Mouse (Mus musculus) frontal cortex, postnatal 14 days (tissue): ENCODE measurements around the gene Ufc1.
"Not testable (repeated sequence)": the region's sequence is repeated elsewhere in the genome, so short reads cannot be mapped to it uniquely, and the experiment has no call there.

Experiments
- DNase-seq, 2 experiments: peaks; one replicate each; pipeline ENCODE4 v3.0.0; 2022; ENCODE audit warnings: low spot score in 2 of 2

Ufc1 gene

DNA sequence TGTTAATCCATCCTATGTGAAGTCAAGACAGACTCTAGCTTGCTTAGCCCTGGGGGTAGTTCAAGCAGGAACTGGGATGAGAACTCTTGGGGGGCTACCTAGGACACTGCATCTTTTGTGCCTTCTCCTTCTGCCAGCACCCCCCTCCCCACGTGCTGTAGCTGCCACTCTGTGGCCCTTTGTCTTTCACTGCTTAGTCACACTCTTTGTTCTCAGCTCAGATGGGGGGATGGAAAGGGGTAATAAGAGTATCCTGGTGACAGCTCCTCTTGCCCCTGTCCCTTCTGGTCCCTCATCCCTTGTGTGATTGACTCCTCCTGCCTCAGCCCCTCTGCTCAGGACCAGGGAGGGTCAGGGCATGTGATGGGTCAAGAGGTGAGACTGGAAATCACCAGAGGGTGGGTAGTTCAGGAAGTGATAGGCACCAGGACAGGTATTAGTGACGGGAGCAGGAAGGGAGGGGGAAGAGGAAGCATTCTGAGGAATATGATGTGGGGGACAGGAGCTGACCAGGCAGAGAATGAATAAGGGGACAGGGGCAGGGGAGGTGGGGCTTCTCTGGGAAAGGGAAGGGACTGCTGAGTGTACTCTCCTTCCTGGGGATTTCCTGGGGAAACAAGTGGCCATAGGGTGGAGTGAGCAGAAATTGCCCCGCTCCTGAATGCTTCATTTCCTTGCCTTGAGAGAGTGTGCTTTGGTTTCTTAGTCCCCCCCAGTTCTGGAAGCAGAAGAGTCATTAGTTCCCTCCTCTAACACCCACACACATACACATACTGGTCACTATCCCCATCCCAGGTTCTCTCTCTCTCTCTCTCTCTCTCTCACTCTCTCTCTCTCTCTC lies 46.2 kb downstream of the Ufc1 start:
- DNase-seq, result no peak

GRCm38 (mm10) chr1:171247916-171248315 lies 46.9 kb downstream of the Ufc1 start:
- no peak for DNase-seq

GRCm38 (mm10) chr1:171247453-171247841 lies 47.4 kb downstream of the Ufc1 start:
- no peak for DNase-seq

GRCm38 (mm10) chr1:171246709-171247452 lies 47.9 kb downstream of the Ufc1 start:
- peak; percentile 96 to 98 for DNase-seq

DNA sequence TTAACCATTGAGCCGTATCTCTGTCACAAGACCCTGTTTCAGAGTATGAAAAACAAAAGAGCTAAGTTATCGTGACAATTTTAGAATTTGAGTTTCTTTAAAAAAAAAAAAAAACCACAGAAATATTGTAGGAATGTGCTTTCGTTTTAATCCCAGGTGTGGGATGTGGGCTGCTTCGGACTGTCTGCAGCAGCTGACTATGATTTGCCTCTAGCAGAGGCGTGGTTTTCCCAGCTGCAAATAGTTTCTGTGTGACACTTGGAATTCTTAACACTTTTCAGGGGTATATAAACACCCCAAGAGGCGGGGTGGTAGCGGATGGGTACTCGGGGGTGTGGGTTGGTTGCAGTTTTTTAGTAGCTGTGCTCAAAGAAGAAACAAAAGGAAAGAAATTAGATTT lies 49.5 kb downstream of the Ufc1 start:
- no peak for DNase-seq

- not testable (repeated sequence) for DNase-seq
Observed at GRCm38 (mm10) chr1:171241952-171242351, 52.9 kb downstream of the Ufc1 start.

GRCm38 (mm10) chr1:171240911-171241310 lies 53.9 kb downstream of the Ufc1 start:
- no peak for DNase-seq

GRCm38 (mm10) chr1:171239992-171240744 lies 54.7 kb downstream of the Ufc1 start:
- DNase-seq, result no peak
